Mouse (Mus musculus) liver, adult 2 months (tissue): ENCODE measurements around the gene Ccdc12. TPM values are rescaled to one million over a fixed set of nuclear protein-coding genes. Genes with fewer than 3 reads are reported as not detected.

Experiments used
- DNase-seq: peaks from one replicate; pipeline ENCODE4 v3.0.0-alpha.2; 2011; ENCODE audit warnings: low read depth, low spot score; ENCODE audit errors: extremely low read depth
- H3K27ac ChIP-seq: fragments of 200-500 bp; replicated peaks from 2 replicates; pipeline ENCODE4 v1.5.1; 2012; ENCODE audit warnings: low read depth, mild to moderate bottlenecking, control low read depth, inconsistent platforms, low read length; ENCODE audit not compliant: insufficient read depth
- H3K27me3 ChIP-seq: fragments of 200-500 bp; 2 replicates; pipeline ENCODE4 v1.6.1; 2012; ENCODE audit warnings: mild to moderate bottlenecking, moderate library complexity, low read length, inconsistent platforms; ENCODE audit not compliant: control insufficient read depth, insufficient read depth
- H3K36me3 ChIP-seq: fragments of 200-500 bp; 2 replicates; pipeline ENCODE4 v1.6.1; 2012; ENCODE audit warnings: low read length, inconsistent platforms; ENCODE audit not compliant: control insufficient read depth, insufficient read depth
- H3K4me1 ChIP-seq: fragments of 200-500 bp; 2 replicates; pipeline ENCODE4 v1.6.1; 2011; ENCODE audit warnings: low read length; ENCODE audit not compliant: control insufficient read depth, insufficient read depth
- H3K4me3 ChIP-seq: fragments of 200-500 bp; 2 replicates; pipeline ENCODE4 v1.5.1; 2011; ENCODE audit warnings: low read depth, mild to moderate bottlenecking, control low read depth, low read length, moderate library complexity; ENCODE audit not compliant: insufficient read depth
- H3K79me2 ChIP-seq: fragments of 200-500 bp; 2 replicates; pipeline ENCODE4 v1.6.1; 2012; ENCODE audit warnings: inconsistent platforms, mild to moderate bottlenecking, low read length, moderate library complexity; ENCODE audit not compliant: control insufficient read depth, insufficient read depth
- H3K9ac ChIP-seq: fragments of 200-500 bp; 2 replicates; pipeline ENCODE4 v1.6.1; 2012; ENCODE audit warnings: low read depth, mild to moderate bottlenecking, control low read depth, inconsistent platforms, low read length
- CTCF ChIP-seq: fragments of 200-500 bp; IDR thresholded peaks from 2 replicates; pipeline ENCODE4 v1.5.1; 2011; ENCODE audit warnings: low read depth, low read length, control low read depth
- POLR2A ChIP-seq: fragments of 200-500 bp; IDR thresholded peaks from 2 replicates; pipeline ENCODE4 v1.6.1; 2011; ENCODE audit warnings: low read length, control low read depth; ENCODE audit not compliant: insufficient read depth; ENCODE audit errors: extremely low read depth
- WGBS: fragments of 180-500 bp; shearing (Covaris S2); methylation state at CpG from one replicate; pipeline ENCODE4 v1.1.7; 2018; 5-methylcytosine and 5-hydroxymethylcytosine counted together
- polyA plus RNA-seq: library from polyadenylated mRNA; depleted of rRNA; stranded (reverse); fragments of >200 nt; gene quantifications from 2 replicates; pipeline ENCODE4 v1.2.3, GENCODE M21; 2012; rRNA removed
- total RNA-seq: library from RNA; depleted of rRNA; stranded (reverse); fragments of >200 nt; gene quantifications from 2 replicates; pipeline ENCODE4 v1.2.3, GENCODE M21; 2014; rRNA removed

Gene Ccdc12
- total RNA-seq (28.7 and 29.9 TPM in 2 replicates), polyA plus RNA-seq (48.7 and 51.4 TPM in 2 replicates)

GRCm38 (mm10) chr9:110656249-110657221, at the start of gene Ccdc12:
Ccdc12 (plus strand) TSS chr9:110656503.
- Histone ChIP-seq H3K27ac (peak within 1 kb of the TSS; percentile 99), H3K4me3 (peak within 1 kb of the TSS; percentile 93), H3K79me2 (peaks cover 21% of the 10 kb centered on the region; the same call in 1 of the 2 replicates), H3K9ac (peak within 1 kb of the TSS; percentile 99), H3K36me3 (no peaks in the 10 kb centered on the region), H3K4me1 (peaks cover 39% of the 10 kb centered on the region), H3K27me3 (no peaks in the 10 kb centered on the region)
- TF ChIP-seq CTCF (peak; percentile 17; the same call in 1 of the 2 replicates), POLR2A (peak; percentile 53; the same call in 1 of the 2 replicates)
- under 1% methylated on average over 52 of the region's 52 CpGs for WGBS
- peak; percentile 97 for DNase-seq

DNA sequence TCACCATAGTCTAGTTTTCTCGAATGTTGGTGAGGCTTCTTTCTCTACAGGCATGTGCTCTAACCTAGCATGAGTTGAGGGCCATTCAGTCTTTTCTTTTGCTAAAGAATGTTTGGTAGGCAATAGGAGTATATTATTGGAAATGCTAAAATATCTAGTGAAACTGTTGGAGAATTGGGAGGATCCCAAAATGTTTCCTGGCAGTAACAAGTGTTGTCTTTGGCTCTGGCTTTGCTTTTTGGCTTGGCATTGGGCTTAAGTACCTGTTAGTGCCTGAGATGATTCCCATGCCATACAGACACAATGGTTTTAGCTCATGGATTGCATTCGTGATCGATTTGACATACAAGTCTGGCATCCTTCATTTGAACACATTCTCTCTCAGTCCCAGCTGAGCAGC, 44.8 kb upstream of the Ccdc12 start:
- peak; percentile 86 for DNase-seq

GRCm38 (mm10) chr9:110617081-110617480, 39.2 kb upstream of the Ccdc12 start:
- H3K27ac ChIP-seq: no peak overlapping the region
- no peak for DNase-seq
- H3K36me3 ChIP-seq: peaks cover 49% of the 10 kb centered on the region
- no peaks in the 10 kb centered on the region for H3K79me2 ChIP-seq
- H3K27me3 ChIP-seq: no peaks in the 10 kb centered on the region
- H3K9ac ChIP-seq: no peak overlapping the region
- no peak overlapping the region for H3K4me3 ChIP-seq
- TF ChIP-seq CTCF (no peak), POLR2A (no peak)
- H3K4me1 ChIP-seq: no peaks in the 10 kb centered on the region
- WGBS: 83% methylated on average over 3 of the region's 3 CpGs

More for the DNA sequence above, 44.8 kb upstream of the Ccdc12 start:
- Histone ChIP-seq H3K4me1 (peaks cover 2% of the 10 kb centered on the region; the same call in 1 of the 2 replicates), H3K27ac (no peak overlapping the region), H3K9ac (no peak overlapping the region), H3K4me3 (no peak overlapping the region), H3K36me3 (peaks cover 48% of the 10 kb centered on the region), H3K79me2 (no peaks in the 10 kb centered on the region), H3K27me3 (no peaks in the 10 kb centered on the region)
- TF ChIP-seq POLR2A (no peak), CTCF (no peak)
- 40% methylated on average over 3 of the region's 3 CpGs for WGBS

DNA sequence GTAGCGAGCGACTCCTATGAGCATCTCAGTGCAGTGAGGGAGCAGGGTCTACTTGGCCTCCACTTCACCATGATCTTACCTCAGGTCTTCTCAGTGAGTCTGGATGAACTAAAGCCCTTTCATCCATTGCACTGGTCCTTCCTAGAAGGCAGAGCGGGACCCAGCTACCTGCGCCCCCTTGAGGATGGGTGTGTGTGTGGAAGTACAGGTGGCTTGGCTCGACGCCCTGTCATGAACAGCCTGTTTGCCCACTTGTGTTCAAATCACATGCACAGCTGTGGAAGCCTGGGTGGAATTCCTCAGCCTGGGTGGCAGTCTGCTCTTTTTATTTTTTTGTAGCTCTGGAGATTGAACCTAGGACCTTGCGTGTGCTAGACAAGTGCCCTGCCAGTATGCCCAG, 36.1 kb upstream of the Ccdc12 start:
- TF ChIP-seq POLR2A (no peak), CTCF (peak; percentile 43; the same call in 1 of the 2 replicates)
- no peak for DNase-seq
- Histone ChIP-seq H3K27ac (no peak overlapping the region), H3K79me2 (no peaks in the 10 kb centered on the region), H3K4me3 (no peak overlapping the region), H3K36me3 (peaks cover 25% of the 10 kb centered on the region), H3K9ac (no peak overlapping the region), H3K4me1 (peaks cover 3% of the 10 kb centered on the region; the same call in 1 of the 2 replicates), H3K27me3 (no peaks in the 10 kb centered on the region)
- 83% methylated on average over 7 of the region's 7 CpGs for whole genome bisulfite sequencing

GRCm38 (mm10) chr9:110620685-110621084, 35.6 kb upstream of the Ccdc12 start:
- H3K4me3 ChIP-seq: no peak overlapping the region

More at GRCm38 (mm10) chr9:110620685-110621084, 35.6 kb upstream of the Ccdc12 start:
- H3K4me1 ChIP-seq: peaks cover 4% of the 10 kb centered on the region; the same call in 1 of the 2 replicates
- H3K27ac ChIP-seq: no peak overlapping the region
- H3K36me3 ChIP-seq: peaks cover 22% of the 10 kb centered on the region
- H3K27me3 ChIP-seq: no peaks in the 10 kb centered on the region
- no peak for DNase-seq
- 94% methylated on average over 7 of the region's 7 CpGs for WGBS
- no peaks in the 10 kb centered on the region for H3K79me2 ChIP-seq
- no peak overlapping the region for H3K9ac ChIP-seq
- TF ChIP-seq POLR2A (no peak), CTCF (no peak)
